Mouse (Mus musculus) CD4-positive, CD25-positive, alpha-beta regulatory T cell, adult 2 months (primary cell): ENCODE results near the gene Dab1.

Experiments
- DNase-seq: peaks from one replicate; pipeline ENCODE4 v3.0.0-alpha.2; 2012; ENCODE audit warnings: low read depth, low spot score

Dab1 gene

DNA sequence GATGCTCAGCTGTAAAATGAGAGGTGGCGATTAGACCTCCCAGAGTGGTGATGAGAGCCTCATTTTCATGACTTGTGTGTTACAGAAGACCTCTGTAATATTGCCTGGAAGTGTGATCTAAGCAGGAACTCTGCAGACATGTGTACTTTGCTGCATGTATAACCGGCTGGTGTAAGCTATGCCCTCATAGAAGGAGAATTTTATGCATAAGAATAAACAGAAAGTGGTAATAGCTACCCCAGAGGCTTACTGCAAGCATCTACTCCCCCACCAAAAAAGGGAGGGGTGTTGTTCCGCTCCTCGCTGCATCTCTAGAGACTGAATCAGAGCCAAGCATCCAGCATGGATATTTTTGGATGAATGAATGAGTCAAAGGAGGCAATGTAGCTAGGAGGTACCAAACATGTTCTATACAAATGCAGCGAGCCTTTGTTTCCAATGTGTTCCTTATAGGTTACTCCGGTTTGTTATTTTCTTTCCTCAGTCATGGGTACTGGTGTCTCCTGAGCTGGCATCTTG lies 1104.4 kb downstream of the Dab1 start:
- DNase-seq = no peak

DNA sequence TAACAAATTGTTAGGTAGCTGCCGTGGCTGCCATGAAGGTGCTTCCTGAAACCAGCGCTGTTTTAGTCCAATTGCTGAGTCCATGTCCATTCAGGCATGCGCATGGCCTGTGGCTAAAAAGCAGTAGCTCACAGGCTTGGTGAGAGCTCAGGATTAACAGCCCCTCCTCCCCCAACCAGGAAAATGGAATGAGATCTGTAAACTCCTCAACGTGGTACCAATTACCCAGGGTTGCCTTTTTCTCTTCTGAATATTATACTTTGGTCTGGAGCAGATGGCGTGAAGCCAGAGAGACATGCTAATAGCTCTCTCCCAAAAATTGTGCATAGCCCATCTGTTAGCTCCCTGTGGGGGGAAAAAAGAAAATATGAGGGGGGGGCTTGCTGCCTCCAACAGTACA lies 1105.1 kb downstream of the Dab1 start:
- DNase-seq = no peak

DNA sequence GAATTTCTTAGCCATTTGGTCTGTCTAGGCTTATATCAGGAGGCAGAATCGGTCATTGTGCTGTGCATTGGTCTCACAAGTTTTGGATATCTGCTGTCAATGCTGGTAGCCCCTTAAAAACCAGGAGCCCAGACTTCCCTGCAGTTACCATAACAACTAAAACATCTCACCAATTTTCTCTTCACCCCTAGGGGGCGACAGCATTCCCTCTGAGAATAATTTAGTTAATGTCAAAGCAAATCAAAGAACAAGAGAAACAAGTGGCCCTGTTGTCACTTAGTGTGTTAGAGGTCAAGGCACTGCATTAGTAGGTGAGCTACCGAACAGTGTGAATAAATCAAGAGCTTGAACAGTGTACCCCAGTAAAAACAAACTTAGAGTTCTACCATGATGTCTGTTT lies 1106.5 kb downstream of the Dab1 start:
- no peak for DNase-seq

DNA sequence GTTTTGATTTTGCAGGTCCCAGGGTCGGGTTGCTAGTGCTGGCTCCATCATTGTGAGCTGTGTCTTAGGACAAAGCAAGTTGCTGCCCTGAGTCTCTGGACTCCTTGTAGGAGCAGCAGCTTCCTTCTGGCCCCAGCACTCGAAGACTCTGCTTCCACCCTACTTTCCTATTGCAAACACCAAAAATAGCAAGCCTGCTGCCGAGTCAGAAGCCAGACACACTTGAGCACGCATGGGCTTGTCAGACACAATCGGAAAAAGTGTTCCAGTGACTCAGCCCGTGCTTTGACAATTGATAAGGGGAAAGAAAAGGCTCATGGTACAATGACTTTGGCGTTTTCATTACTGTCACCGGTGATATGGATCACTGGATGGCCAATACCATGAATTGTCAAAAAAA lies 1110.0 kb downstream of the Dab1 start:
- no peak for DNase-seq

DNA sequence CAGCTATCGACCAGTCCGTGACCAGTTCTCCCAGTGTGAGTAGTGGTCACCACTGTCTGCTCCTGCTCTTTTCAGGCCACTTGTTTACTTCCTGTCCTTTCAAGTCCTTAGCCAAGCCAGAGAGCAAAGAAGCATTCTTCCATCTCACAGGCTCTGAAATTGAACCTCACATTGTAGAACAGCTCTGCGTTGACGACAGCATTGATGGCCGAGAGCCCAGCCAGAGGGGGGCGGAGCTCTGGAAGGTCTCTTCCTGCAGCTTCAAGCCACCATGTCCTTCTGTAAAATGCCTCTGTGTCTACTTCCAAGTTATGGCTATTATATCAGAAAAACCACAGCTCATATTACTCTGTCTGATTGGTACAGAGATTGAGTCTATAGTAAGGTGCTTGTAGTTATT lies 1127.3 kb downstream of the Dab1 start:
- no peak for DNase-seq

DNA sequence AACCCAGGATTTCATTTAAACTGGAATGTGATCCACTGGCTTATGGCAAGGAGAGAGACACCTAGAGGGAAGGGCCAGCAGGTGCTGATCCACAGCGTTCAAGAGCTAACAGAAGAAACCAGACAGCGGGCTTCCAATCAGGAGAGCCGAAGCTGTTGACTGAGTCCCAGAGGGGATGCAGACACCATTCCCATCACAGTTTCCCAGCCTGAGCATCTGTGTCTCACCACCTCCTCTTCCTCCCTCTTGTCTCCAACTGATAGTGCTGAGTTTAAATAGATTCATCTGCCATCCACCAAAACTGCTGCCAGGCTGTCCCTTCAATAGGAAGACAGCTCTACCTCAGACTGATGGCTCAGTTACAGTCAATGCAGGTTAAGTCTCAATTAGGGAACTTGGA lies 1134.9 kb downstream of the Dab1 start:
- DNase-seq = no peak

DNA sequence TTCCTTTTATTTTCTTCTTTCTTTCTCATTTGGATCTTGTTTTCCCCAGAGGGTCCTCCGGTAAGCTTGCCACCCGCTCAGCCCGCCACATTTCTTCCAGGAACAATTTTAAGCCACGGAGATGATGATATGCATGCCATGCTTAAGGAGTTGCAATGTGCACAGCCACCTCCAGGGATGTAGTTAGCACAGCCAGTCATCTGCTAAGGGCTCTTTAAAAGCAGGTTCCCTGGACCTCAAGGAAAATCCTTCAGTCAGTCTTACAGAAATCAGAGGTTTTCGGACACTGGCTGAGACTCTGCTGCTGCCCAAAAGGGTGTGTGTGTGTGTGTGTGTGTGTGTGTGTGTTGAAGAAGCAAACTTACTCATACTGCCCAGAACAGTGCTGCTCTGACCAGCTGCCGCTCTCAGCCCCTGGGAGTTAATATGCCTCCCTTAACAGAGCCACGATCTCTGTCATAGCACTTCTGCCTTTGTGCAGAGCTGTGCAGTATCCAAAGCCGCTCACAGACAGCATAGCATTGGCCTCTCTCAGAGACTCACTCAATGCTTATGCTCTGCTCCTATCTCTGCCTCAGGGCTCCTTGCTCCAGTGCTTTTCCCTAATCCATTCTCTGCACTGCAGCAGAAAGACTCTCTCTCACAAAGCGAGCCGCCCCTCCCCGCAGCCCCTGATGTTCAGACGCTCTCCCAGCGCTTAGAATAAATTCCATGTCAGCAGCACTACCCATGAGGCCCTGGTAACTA lies 1141.9 kb downstream of the Dab1 start:
- no peak for DNase-seq

DNA sequence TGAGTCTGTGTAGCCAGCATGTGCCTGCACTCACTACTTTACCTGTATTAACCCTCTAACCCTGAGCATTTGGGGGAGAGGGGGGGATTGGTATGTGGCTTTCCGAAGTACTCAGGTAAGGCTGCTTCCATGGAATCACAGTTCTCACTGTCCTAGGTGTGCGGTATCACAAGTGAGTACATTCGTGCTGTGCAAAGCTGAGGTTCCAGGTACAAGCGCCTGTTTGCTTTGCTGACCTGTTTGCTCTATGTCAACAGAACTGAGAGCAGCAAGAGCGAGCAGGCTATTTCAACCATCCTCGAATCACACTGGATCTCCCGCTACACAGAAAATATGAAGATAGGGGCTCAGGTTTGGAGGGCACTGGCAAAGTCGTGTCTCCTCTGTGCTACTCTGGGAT lies 1146.9 kb downstream of the Dab1 start, which contains the start of gene C8b:
C8b (plus strand) TSS at position 253 of the 400 bp plus-strand sequence.
- DNase-seq = no peak

DNA sequence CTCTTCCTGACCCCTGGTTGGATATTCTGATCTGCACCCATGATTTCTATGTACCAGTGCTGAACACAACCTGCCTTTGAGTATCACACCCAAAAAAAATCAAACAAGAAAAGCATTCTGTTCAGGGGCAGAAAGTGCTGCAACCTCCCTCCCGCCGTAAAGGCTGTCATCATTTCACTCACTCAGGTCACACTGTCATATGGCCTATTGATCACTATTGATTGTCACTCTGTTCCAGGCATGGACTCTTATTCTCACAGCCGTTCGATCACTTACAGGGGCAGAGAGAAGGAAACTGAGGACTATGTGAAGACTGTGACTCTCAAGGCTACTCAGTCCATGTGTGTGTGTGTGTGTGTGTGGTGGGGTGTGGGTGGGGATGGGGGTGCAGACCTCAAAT lies 1149.0 kb downstream of the Dab1 start:
- no peak for DNase-seq

DNA sequence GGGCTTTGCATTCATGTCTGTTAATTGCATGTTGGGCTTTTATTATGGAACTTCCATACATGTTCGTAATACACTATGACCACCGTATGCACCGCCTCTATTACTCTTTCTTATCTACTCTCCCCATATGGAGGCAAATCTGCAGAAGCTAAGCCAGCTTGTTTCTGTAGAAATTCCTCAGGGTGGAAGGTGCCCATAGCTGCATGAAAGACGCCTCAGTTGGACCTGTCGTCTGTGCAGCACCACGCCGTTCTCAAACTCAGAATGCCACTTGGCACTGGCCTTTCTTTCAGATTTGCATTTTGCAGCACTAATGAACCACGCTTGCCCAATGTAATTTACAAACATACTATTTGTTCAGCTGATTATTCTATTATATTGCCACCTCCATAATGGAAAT lies 1150.4 kb downstream of the Dab1 start:
- no peak for DNase-seq

DNA sequence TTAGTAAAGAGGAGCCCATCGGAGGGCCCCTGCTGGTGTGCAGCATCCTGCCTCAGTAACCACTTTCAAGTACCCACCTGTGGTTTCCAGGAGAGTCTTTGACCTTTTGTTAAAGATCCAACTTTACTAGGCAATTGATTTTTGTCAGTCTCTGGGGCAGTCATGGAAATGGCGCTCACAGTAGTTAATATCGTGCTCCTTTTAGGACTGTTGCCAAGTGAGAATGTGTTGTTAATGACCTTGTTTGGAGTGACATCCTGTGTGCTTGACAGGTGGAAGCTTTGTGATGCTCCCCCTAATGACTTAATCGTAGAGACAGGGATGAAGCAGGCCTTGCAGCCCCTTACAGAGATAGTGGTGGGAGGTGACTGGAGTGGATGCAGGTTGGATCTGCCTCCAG lies 1151.2 kb downstream of the Dab1 start:
- DNase-seq = no peak

DNA sequence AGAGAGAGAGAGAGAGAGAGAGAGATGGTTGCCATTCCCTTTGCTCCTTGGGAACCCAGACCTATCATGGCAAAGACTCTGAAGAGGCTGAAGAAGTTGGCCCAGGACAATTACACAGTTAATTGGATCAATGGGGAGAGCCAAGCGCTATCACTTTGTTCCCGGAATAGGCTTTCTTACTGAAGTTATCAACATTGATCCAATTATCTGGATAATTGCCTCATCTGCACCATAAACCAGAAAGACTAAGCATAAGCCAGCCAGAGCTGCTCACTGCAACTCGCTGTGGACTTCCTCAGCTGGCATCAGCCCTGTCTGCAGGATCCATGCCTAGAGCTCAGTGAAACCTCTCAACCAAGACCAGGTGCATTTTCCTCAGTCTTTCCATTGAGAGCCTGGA lies 1156.4 kb downstream of the Dab1 start:
- DNase-seq = no peak

DNA sequence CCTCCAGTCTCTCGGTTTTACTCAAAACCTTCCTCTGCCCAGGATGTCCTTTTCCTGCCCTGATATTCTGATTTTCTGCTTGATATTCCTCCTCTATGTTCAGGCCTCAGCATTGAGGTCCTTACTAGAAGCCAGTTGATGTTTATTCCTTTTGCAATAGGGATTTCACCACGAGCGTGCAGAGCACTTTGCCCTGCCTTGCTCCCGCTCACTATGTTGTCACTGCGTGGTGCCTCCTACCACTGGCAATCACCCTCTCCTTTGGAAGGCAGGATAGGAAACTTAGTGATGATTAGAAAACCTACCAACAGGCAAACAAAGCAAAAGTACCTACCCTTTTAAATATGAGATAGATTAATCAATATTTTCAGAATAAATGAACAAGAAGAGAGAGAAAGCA lies 1160.3 kb downstream of the Dab1 start:
- DNase-seq = no peak

DNA sequence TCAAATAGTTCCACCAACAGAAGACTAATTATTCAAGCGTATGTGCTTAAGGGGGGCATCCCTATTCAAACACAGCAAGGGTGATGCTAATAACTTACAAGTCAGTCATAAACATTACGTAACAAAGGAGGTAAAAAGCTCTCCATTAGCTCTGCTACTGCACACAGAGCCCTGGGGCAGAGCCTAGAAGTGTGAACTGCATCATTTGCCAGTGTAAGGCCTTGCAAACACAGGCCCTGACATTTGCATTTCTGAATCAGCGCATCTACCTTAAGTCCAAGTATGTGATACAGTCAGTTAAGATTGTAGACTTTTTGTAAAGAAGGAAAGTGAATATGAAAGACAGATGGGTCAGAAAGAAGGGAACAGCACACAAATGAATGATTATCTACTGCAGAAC lies 1162.3 kb downstream of the Dab1 start:
- no peak for DNase-seq

DNA sequence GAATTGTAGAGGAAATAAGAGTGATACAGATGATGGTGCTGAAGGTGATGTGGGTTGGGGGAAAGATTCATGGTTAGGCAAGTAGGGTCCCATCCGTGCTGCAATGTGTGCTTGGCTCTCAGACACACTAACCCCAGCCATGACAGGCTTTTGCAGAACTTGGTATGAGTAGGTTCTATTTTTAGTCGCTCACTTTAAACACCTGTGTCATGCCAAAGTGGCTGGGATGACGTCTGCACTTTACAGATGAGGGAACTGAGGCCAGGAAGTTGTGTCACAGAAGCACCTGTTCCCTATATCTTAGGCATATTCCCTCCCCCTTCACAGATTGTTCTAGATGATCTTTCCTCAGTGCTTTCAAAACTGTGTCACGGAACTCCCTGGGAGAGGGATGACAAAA lies 1163.2 kb downstream of the Dab1 start:
- DNase-seq = no peak

DNA sequence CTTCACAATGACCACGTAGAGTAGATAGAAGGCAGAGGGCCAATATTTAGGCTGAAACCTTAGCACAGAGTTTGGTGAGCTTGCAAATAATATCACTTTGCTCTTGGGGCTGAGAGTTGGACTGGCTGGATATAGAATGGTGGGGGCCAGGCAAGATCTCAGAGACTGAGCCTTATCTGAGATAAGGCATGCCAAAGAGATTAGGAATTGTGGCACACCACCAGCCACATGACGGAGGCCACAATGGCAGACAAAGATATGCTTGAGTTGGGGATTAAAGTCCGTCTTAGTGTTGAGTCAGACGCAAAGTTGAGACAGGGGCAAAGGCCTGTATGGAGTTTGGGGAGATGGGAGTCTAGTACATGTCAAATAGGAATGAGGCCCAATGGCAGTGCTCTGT lies 1173.0 kb downstream of the Dab1 start:
- no peak for DNase-seq
